Mouse (Mus musculus) C2C12 (cell line): ENCODE measurements around the gene Pex12.

ENCODE experiments used
- CEBPB ChIP-seq: IDR thresholded peaks from one replicate; pipeline ENCODE4 v1.6.1; 2011; ENCODE audit warnings: low read depth, mild to moderate bottlenecking, control low read depth, moderate library complexity
- CTCF ChIP-seq: IDR thresholded peaks from one replicate; pipeline ENCODE4 v1.5.1; 2011; ENCODE audit not compliant: control insufficient read depth, insufficient read depth, insufficient read length
- FOSL1 ChIP-seq: IDR thresholded peaks from one replicate; pipeline ENCODE4 v1.8.0; 2011; ENCODE audit warnings: mild to moderate bottlenecking, low read length; ENCODE audit not compliant: poor library complexity, insufficient read depth, severe bottlenecking
- MAX ChIP-seq: IDR thresholded peaks from one replicate; pipeline ENCODE4 v1.6.1; 2011; ENCODE audit warnings: mild to moderate bottlenecking, control low read depth
- MYOD1 ChIP-seq: IDR thresholded peaks from one replicate; pipeline ENCODE4 v1.6.1; 2011; ENCODE audit warnings: low read depth; ENCODE audit not compliant: control insufficient read depth, insufficient read length
- MYOG ChIP-seq: IDR thresholded peaks from one replicate; pipeline ENCODE4 v1.6.1; 2011; ENCODE audit not compliant: control insufficient read depth, insufficient read length; ENCODE audit errors: extremely low read depth
- USF1 ChIP-seq: IDR thresholded peaks from one replicate; pipeline ENCODE4 v1.6.1; 2011; ENCODE audit warnings: low read depth, mild to moderate bottlenecking, control low read depth, moderate library complexity

DNA sequence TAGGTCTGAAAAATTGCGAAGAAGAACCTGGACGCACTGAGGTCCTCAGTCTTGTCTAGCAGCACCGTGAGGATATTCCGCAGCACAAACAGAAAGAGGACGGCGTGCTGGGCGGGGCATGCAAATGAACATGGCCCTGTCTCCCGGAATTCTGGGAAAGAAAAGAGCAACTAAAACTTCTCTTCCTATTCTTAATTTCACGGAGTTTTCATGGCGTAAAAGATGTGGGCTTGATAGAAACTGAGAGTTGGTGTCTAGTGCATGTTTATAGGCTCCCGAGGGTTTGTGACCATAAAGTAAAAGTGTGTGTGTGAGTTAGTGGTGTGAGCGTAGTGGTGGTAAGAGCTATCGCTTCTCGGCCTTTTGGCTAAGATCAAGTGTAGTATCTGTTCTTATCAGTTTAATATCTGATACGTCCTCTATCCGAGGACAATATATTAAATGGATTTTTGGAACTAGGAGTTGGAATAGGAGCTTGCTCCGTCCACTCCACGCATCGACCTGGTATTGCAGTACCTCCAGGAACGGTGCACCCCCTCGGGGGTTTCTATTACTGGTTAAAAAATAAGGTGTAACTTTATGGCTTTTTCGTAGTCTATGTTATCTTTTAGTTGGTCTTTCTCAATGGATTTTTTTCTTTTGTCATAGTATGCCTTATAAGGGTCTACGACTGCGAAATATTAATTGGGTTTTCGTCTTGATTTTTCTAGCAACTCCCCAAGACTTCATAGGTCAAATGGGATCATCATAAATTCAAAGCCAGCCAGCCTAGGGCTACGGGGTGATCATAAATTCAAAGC lies 31.0 kb downstream of the Pex12 start:
- no peak for TF ChIP-seq MYOD1
- TF ChIP-seq CTCF: no peak
- TF ChIP-seq MAX: peak; percentile 27
- no peak for TF ChIP-seq USF1
- no peak for TF ChIP-seq FOSL1
- peak; percentile 21 for TF ChIP-seq CEBPB
- TF ChIP-seq MYOG: no peak
